Mouse (Mus musculus): Measurements from ENCODE around the gene Msrb1. TPM values are rescaled to one million over a fixed set of nuclear protein-coding genes. Genes with fewer than 3 reads are reported as not detected.
"Not testable (repeated sequence)": the region's sequence is repeated elsewhere in the genome, so short reads cannot be mapped to it uniquely, and the experiment has no call there.

Gene Msrb1
- polyA plus RNA-seq, 1 experiment from 2014 or later, result 18.2 TPM

- not testable (repeated sequence) for ATAC-seq (ENCODE audit: insufficient number of reproducible peaks, low FRiP score); H3K27me3 ChIP-seq (replicated peaks); H3K9me3 ChIP-seq (replicated peaks)
- Histone ChIP-seq H3K36me3 (peaks cover 37% of the 10 kb centered on the region), H3K27ac (ENCODE audit: poor library complexity, severe bottlenecking) (0 out of 2 replicates have a peak overlapping the region, but pooled peaks have one; percentile 83), H3K9ac (peak overlapping the region; percentile 86), H3K4me3 (peak overlapping the region; percentile 95), H3K4me2 (peak overlapping the region; percentile 84), H3K4me1 (replicated peaks) (peaks cover 29% of the 10 kb centered on the region)
- WGBS, result under 1% methylated on average over 11 of the region's 11 CpGs
Observed at GRCm38 (mm10) chr17:24720616-24721015, 15.8 kb upstream of the Msrb1 start.

- H3K9ac ChIP-seq, result peak overlapping the region; percentile 80
- peaks cover 29% of the 10 kb centered on the region for H3K4me1 ChIP-seq (replicated peaks)
- H3K27ac ChIP-seq (ENCODE audit: poor library complexity, severe bottlenecking); H3K27me3 ChIP-seq (replicated peaks); ATAC-seq (ENCODE audit: insufficient number of reproducible peaks, low FRiP score); H3K9me3 ChIP-seq (replicated peaks): not testable (repeated sequence)
- peak overlapping the region; percentile 95 for H3K4me3 ChIP-seq
- peaks cover 32% of the 10 kb centered on the region for H3K36me3 ChIP-seq
- H3K4me2 ChIP-seq, result peak overlapping the region; percentile 84
- WGBS, result 33% methylated on average over 7 of the region's 7 CpGs
Observed at GRCm38 (mm10) chr17:24721383-24721955, 15.0 kb upstream of the Msrb1 start.

GRCm38 (mm10) chr17:24722220-24722924, 14.1 kb upstream of the Msrb1 start:
- ATAC-seq (ENCODE audit: insufficient number of reproducible peaks, low FRiP score), result no peak
- Histone ChIP-seq H3K27ac (ENCODE audit: poor library complexity, severe bottlenecking) (no peak overlapping the region), H3K9me3 (replicated peaks) (no peaks in the 10 kb centered on the region), H3K27me3 (replicated peaks) (0 out of 2 replicates have a peak, but pooled peaks cover 1% of the 10 kb centered on the region), H3K9ac (peak overlapping the region; percentile 51; the same call in 1 of the 2 replicates), H3K4me1 (replicated peaks) (peaks cover 29% of the 10 kb centered on the region), H3K4me3 (peak overlapping the region; percentile 17), H3K36me3 (peaks cover 31% of the 10 kb centered on the region), H3K4me2 (peak overlapping the region; percentile 84)
- WGBS, result 33% methylated on average over 13 of the region's 13 CpGs

GRCm38 (mm10) chr17:24723122-24723880, 13.1 kb upstream of the Msrb1 start:
- H3K4me1 ChIP-seq (replicated peaks), result peaks cover 29% of the 10 kb centered on the region
- H3K9me3 ChIP-seq (replicated peaks), result no peaks in the 10 kb centered on the region
- H3K27me3 ChIP-seq (replicated peaks), result peaks cover 10% of the 10 kb centered on the region; the same call in 1 of the 2 replicates
- H3K9ac ChIP-seq, result peak overlapping the region; percentile 93
- H3K27ac ChIP-seq (ENCODE audit: poor library complexity, severe bottlenecking), result peak overlapping the region; percentile 91
- WGBS, result 2% methylated on average over 12 of the region's 12 CpGs
- peak overlapping the region; percentile 79 for H3K4me3 ChIP-seq
- peaks cover 22% of the 10 kb centered on the region for H3K36me3 ChIP-seq
- H3K4me2 ChIP-seq, result peak overlapping the region; percentile 84
- ATAC-seq (ENCODE audit: insufficient number of reproducible peaks, low FRiP score), result no peak

GRCm38 (mm10) chr17:24723881-24724180, 12.6 kb upstream of the Msrb1 start:
- no peaks in the 10 kb centered on the region for H3K9me3 ChIP-seq (replicated peaks)
- peak overlapping the region; percentile 93 for H3K9ac ChIP-seq
- under 1% methylated on average over 15 of the region's 15 CpGs for WGBS
- ATAC-seq (ENCODE audit: insufficient number of reproducible peaks, low FRiP score), result peak; percentile 4; the same call in 1 of the 2 replicates
- H3K27me3 ChIP-seq (replicated peaks), result peaks cover 10% of the 10 kb centered on the region; the same call in 1 of the 2 replicates
- H3K4me1 ChIP-seq (replicated peaks), result peaks cover 25% of the 10 kb centered on the region
- peak overlapping the region; percentile 91 for H3K27ac ChIP-seq (ENCODE audit: poor library complexity, severe bottlenecking)
- H3K36me3 ChIP-seq, result peaks cover 17% of the 10 kb centered on the region
- peak overlapping the region; percentile 84 for H3K4me2 ChIP-seq
- H3K4me3 ChIP-seq, result peak overlapping the region; percentile 79

GRCm38 (mm10) chr17:24724184-24724583, 12.3 kb upstream of the Msrb1 start, which contains the start of gene Ndufb10:
Gene Ndufb10 (minus strand): TSS chr17:24724478.
- H3K4me3 ChIP-seq, result peak within 1 kb of the TSS; percentile 79
- H3K36me3 ChIP-seq, result peaks cover 17% of the 10 kb centered on the region
- no peaks in the 10 kb centered on the region for H3K9me3 ChIP-seq (replicated peaks)
- ATAC-seq (ENCODE audit: insufficient number of reproducible peaks, low FRiP score), result peak; percentile 82
- H3K27ac ChIP-seq (ENCODE audit: poor library complexity, severe bottlenecking), result peak within 1 kb of the TSS; percentile 91
- peaks cover 25% of the 10 kb centered on the region for H3K4me1 ChIP-seq (replicated peaks)
- H3K27me3 ChIP-seq (replicated peaks), result peaks cover 10% of the 10 kb centered on the region; the same call in 1 of the 2 replicates
- peak within 1 kb of the TSS; percentile 84 for H3K4me2 ChIP-seq
- under 1% methylated on average over 30 of the region's 30 CpGs for WGBS
- peak within 1 kb of the TSS; percentile 93 for H3K9ac ChIP-seq

- no peak overlapping the region for H3K9ac ChIP-seq
- no peak overlapping the region for H3K27ac ChIP-seq (ENCODE audit: poor library complexity, severe bottlenecking)
- H3K4me2 ChIP-seq, result no peak overlapping the region
- H3K27me3 ChIP-seq (replicated peaks), result peaks cover 10% of the 10 kb centered on the region; the same call in 1 of the 2 replicates
- H3K36me3 ChIP-seq, result peaks cover 17% of the 10 kb centered on the region
- H3K4me1 ChIP-seq (replicated peaks), result peaks cover 25% of the 10 kb centered on the region
- WGBS, result 64% methylated on average over 3 of the region's 3 CpGs
- no peaks in the 10 kb centered on the region for H3K9me3 ChIP-seq (replicated peaks)
- no peak overlapping the region for H3K4me3 ChIP-seq
- ATAC-seq (ENCODE audit: insufficient number of reproducible peaks, low FRiP score), result no peak
Observed at GRCm38 (mm10) chr17:24725637-24726390, 10.6 kb upstream of the Msrb1 start.

- Histone ChIP-seq H3K9me3 (replicated peaks) (no peaks in the 10 kb centered on the region), H3K36me3 (peaks cover 1% of the 10 kb centered on the region), H3K4me2 (no peak within 1 kb of the TSS), H3K9ac (no peak within 1 kb of the TSS), H3K4me3 (no peak within 1 kb of the TSS), H3K4me1 (replicated peaks) (peaks cover 20% of the 10 kb centered on the region), H3K27ac (ENCODE audit: poor library complexity, severe bottlenecking) (no peak within 1 kb of the TSS), H3K27me3 (replicated peaks) (peaks cover 10% of the 10 kb centered on the region; the same call in 1 of the 2 replicates)
- ATAC-seq (ENCODE audit: insufficient number of reproducible peaks, low FRiP score), result no peak
- WGBS, result 68% methylated on average over 2 of the region's 2 CpGs
Observed at GRCm38 (mm10) chr17:24727618-24728017, 8.8 kb upstream of the Msrb1 start, which contains the start of gene Rpl3l. Gene Rpl3l (plus strand): TSS chr17:24727820.

GRCm38 (mm10) chr17:24728184-24728583, 8.3 kb upstream of the Msrb1 start:
- Histone ChIP-seq H3K4me2 (no peak overlapping the region), H3K9ac (no peak overlapping the region), H3K4me3 (no peak overlapping the region), H3K4me1 (replicated peaks) (peaks cover 17% of the 10 kb centered on the region), H3K27me3 (replicated peaks) (peaks cover 10% of the 10 kb centered on the region; the same call in 1 of the 2 replicates), H3K36me3 (no peaks in the 10 kb centered on the region), H3K27ac (ENCODE audit: poor library complexity, severe bottlenecking) (no peak overlapping the region), H3K9me3 (replicated peaks) (no peaks in the 10 kb centered on the region)
- 65% methylated on average over 17 of the region's 17 CpGs for WGBS
- no peak for ATAC-seq (ENCODE audit: insufficient number of reproducible peaks, low FRiP score)

GRCm38 (mm10) chr17:24729067-24729466, 7.4 kb upstream of the Msrb1 start:
- Histone ChIP-seq H3K9me3 (replicated peaks) (no peaks in the 10 kb centered on the region), H3K27ac (ENCODE audit: poor library complexity, severe bottlenecking) (no peak overlapping the region), H3K9ac (no peak overlapping the region), H3K4me3 (no peak overlapping the region), H3K36me3 (no peaks in the 10 kb centered on the region), H3K4me1 (replicated peaks) (peaks cover 13% of the 10 kb centered on the region), H3K4me2 (no peak overlapping the region), H3K27me3 (replicated peaks) (peaks cover 10% of the 10 kb centered on the region; the same call in 1 of the 2 replicates)
- no peak for ATAC-seq (ENCODE audit: insufficient number of reproducible peaks, low FRiP score)
- WGBS, result 72% methylated on average over 6 of the region's 6 CpGs

All from heart, embryonic 12.5 days (tissue).